8 mouse cellular contexts compared by ENCODE assay signal in genomic region chr19:37018931-37019330, GRCm38 (mm10).
A peak's percentile ranks its signal among the peaks of the same experiment; 100 is the strongest.
DNase-seq lines count a peak whose midpoint lies in the region; ATAC-seq and TF ChIP-seq lines count a peak whose summit lies in the region.

No protein-coding gene starts in this region.

- peak overlapping the region; percentile 52 for H3K4me3 ChIP-seq in heart, embryonic 11.5 days (ENCODE audit: low read depth, low read length)
- peak overlapping the region; percentile 58 for H3K4me3 ChIP-seq in ES-Bruce4 (ENCODE audit: low read depth, low read length)
- H3K4me3 ChIP-seq in hindbrain, embryonic 11.5 days (ENCODE audit: low read depth, low read length): peak overlapping the region; percentile 28
- peak overlapping the region; percentile 40 for H3K4me3 ChIP-seq in liver, postnatal 0 days (ENCODE audit: low read depth, low read length)

- intact Hi-C loops in heart, postnatal 25 days (cut with DNase I): no loop called here

- H3K27ac ChIP-seq in heart, embryonic 11.5 days (ENCODE audit: low read depth, low read length): peak overlapping the region; percentile 15; the same call in 1 of the 2 replicates
- H3K27ac ChIP-seq in ES-Bruce4 (ENCODE audit: insufficient read depth, low read length): peak overlapping the region; percentile 36
- no peak overlapping the region for H3K27ac ChIP-seq in hindbrain, embryonic 11.5 days (ENCODE audit: low read depth, low read length)
- no peak overlapping the region for H3K27ac ChIP-seq in liver, postnatal 0 days (ENCODE audit: low read depth)

- TF ChIP-seq EP300 in ES-Bruce4 (IDR thresholded peaks at IDR 0.05; ENCODE audit: insufficient read depth, low read depth, low read length): no peak
- no peak for TF ChIP-seq EP300 in liver, postnatal 0 days (IDR thresholded peaks at IDR 0.05; ENCODE audit: low read depth)

- H3K9me3 ChIP-seq in heart, embryonic 11.5 days (replicated peaks; ENCODE audit: control insufficient read depth, low read length): 0 out of 2 replicates have a peak, but pooled peaks cover 2% of the 10 kb centered on the region
- no peaks in the 10 kb centered on the region for H3K9me3 ChIP-seq in ES-Bruce4 (replicated peaks; ENCODE audit: control insufficient read depth, insufficient read depth, low read length, poor library complexity, severe bottlenecking)
- no peaks in the 10 kb centered on the region for H3K9me3 ChIP-seq in hindbrain, embryonic 11.5 days (ENCODE audit: control insufficient read depth, low read length)
- no peaks in the 10 kb centered on the region for H3K9me3 ChIP-seq in liver, postnatal 0 days (ENCODE audit: low read length)

- no peak for ATAC-seq in heart, embryonic 11.5 days (replicated peaks; ENCODE audit: insufficient number of reproducible peaks, low FRiP score, low TSS enrichment)
- ATAC-seq in hindbrain, embryonic 11.5 days (ENCODE audit: low FRiP score): no peak
- peak; percentile 30; the same call in 1 of the 2 replicates for ATAC-seq in liver, postnatal 0 days

- no peak for DNase-seq in heart, postnatal 25 days (ENCODE audit: low spot score)
- DNase-seq in hindbrain, embryonic 11.5 days (ENCODE audit: low spot score): no peak
- no peak for DNase-seq in liver, postnatal 0 days
- no peak for DNase-seq in ovary, postnatal 14 days (ENCODE audit: low spot score)
- no peak for DNase-seq in right cerebral cortex, adult 2 months (ENCODE audit: low spot score in 2 of 2)
- DNase-seq in kidney, postnatal 36 days: no peak

- H3K4me1 ChIP-seq in heart, embryonic 11.5 days (ENCODE audit: control insufficient read depth, insufficient read depth, low read length): peaks cover 4% of the 10 kb centered on the region; the same call in 1 of the 2 replicates
- H3K4me1 ChIP-seq in ES-Bruce4 (ENCODE audit: control insufficient read depth, insufficient read depth, low read length): peaks cover 3% of the 10 kb centered on the region
- H3K4me1 ChIP-seq in hindbrain, embryonic 11.5 days (replicated peaks; ENCODE audit: control insufficient read depth, insufficient read depth, low read length): 0 out of 2 replicates have a peak, but pooled peaks cover 4% of the 10 kb centered on the region
- H3K4me1 ChIP-seq in liver, postnatal 0 days (ENCODE audit: insufficient read depth): peaks cover 4% of the 10 kb centered on the region

- TF ChIP-seq POLR2A in ES-Bruce4 (IDR thresholded peaks at IDR 0.05; ENCODE audit: insufficient read depth, low read length): no peak

- H3K4me2 ChIP-seq in heart, embryonic 11.5 days: peak overlapping the region; percentile 85
- peak overlapping the region; percentile 41 for H3K4me2 ChIP-seq in hindbrain, embryonic 11.5 days (replicated peaks; ENCODE audit: low read depth, low read length)
- peak overlapping the region; percentile 77 for H3K4me2 ChIP-seq in liver, postnatal 0 days (ENCODE audit: low read depth, low read length)

- WGBS in heart, embryonic 11.5 days (ENCODE audit: insufficient replicate concordance): 63% methylated on average over 5 of the region's 5 CpGs
- 66% methylated on average over 5 of the region's 5 CpGs for WGBS in hindbrain, embryonic 11.5 days
- 61% methylated on average over 5 of the region's 5 CpGs for WGBS in liver, postnatal 0 days (ENCODE audit: insufficient replicate concordance)

- no peaks in the 10 kb centered on the region for H3K36me3 ChIP-seq in heart, embryonic 11.5 days (ENCODE audit: control insufficient read depth, insufficient read depth, low read length)
- no peaks in the 10 kb centered on the region for H3K36me3 ChIP-seq in ES-Bruce4 (ENCODE audit: control insufficient read depth, insufficient read depth, low read length, poor library complexity, severe bottlenecking)
- H3K36me3 ChIP-seq in hindbrain, embryonic 11.5 days (ENCODE audit: control insufficient read depth, insufficient read depth, low read length): no peaks in the 10 kb centered on the region
- H3K36me3 ChIP-seq in liver, postnatal 0 days (replicated peaks; ENCODE audit: insufficient read depth, low read length): peaks cover 7% of the 10 kb centered on the region

- H3K27me3 ChIP-seq in heart, embryonic 11.5 days (ENCODE audit: control insufficient read depth, insufficient read depth, low read length): no peaks in the 10 kb centered on the region
- no peaks in the 10 kb centered on the region for H3K27me3 ChIP-seq in ES-Bruce4 (ENCODE audit: control insufficient read depth, insufficient read depth, low read length, poor library complexity, severe bottlenecking)
- H3K27me3 ChIP-seq in hindbrain, embryonic 11.5 days (ENCODE audit: control insufficient read depth, insufficient read depth, low read length): no peaks in the 10 kb centered on the region
- no peaks in the 10 kb centered on the region for H3K27me3 ChIP-seq in liver, postnatal 0 days (ENCODE audit: insufficient read depth, low read length)

- peak overlapping the region; percentile 69 for H3K9ac ChIP-seq in heart, embryonic 11.5 days (ENCODE audit: low read depth, low read length)
- peak overlapping the region; percentile 55 for H3K9ac ChIP-seq in ES-Bruce4 (ENCODE audit: low read depth, poor library complexity, severe bottlenecking)
- H3K9ac ChIP-seq in hindbrain, embryonic 11.5 days (ENCODE audit: low read depth, low read length): no peak overlapping the region; the same call in 1 of the 2 replicates
- no peak overlapping the region for H3K9ac ChIP-seq in liver, postnatal 0 days (replicated peaks)

- no peak for TF ChIP-seq CTCF in ES-Bruce4 (IDR thresholded peaks at IDR 0.05; ENCODE audit: low read depth, low read length)
- no peak for TF ChIP-seq CTCF in liver, postnatal 0 days (IDR thresholded peaks at IDR 0.05; ENCODE audit: low read depth)

Comparison
In these comparisons a context has a peak if more than half of its experiments do, and no peak if none do; other contexts are left out.
1. H3K27ac ChIP-seq: peak in heart, embryonic 11.5 days (single experiment) and ES-Bruce4 (single experiment); none in hindbrain, embryonic 11.5 days (single experiment) and liver, postnatal 0 days (single experiment).
2. H3K9ac ChIP-seq: peak in heart, embryonic 11.5 days (single experiment) and ES-Bruce4 (single experiment); none in hindbrain, embryonic 11.5 days (single experiment) and liver, postnatal 0 days (single experiment).
3. Peak in every context shown above with its lines, with median percentiles within 50 percentile points of each other: H3K4me2 ChIP-seq and H3K4me3 ChIP-seq.